Mouse (Mus musculus) midbrain, embryonic 16.5 days (tissue): ENCODE data around the gene Cacna2d4. TPM values are rescaled to one million over a fixed set of nuclear protein-coding genes. Genes with fewer than 3 reads are reported as not detected.
"Not testable (repeated sequence)": the region's sequence is repeated elsewhere in the genome, so short reads cannot be mapped to it uniquely, and the experiment has no call there.

Source experiments
- ATAC-seq: fragments of 200-750 bp; cut with Nextera tagmentation; 2 replicates; pipeline ENCODE4 v1.8.0; 2017; ENCODE audit warnings: moderate TSS enrichment
- H3K27ac ChIP-seq: fragments of 300-500 bp; sonication (generic); 2 replicates; pipeline ENCODE4 v1.5.1; 2014; ENCODE audit warnings: mild to moderate bottlenecking, low read length, mixed read lengths
- H3K27me3 ChIP-seq: fragments of 300-500 bp; sonication (generic); 2 replicates; pipeline ENCODE4 v1.6.1; 2014; ENCODE audit warnings: low read depth, low read length, mixed read lengths; ENCODE audit not compliant: control insufficient read depth, insufficient read depth
- H3K36me3 ChIP-seq: fragments of 300-500 bp; sonication (generic); 2 replicates; pipeline ENCODE4 v1.6.1; 2014; ENCODE audit warnings: mild to moderate bottlenecking, low read length, moderate library complexity, mixed read lengths; ENCODE audit not compliant: control insufficient read depth, insufficient read depth
- H3K4me1 ChIP-seq: fragments of 300-500 bp; sonication (generic); 2 replicates; pipeline ENCODE4 v1.6.1; 2014; ENCODE audit warnings: mild to moderate bottlenecking, low read length, mixed read lengths; ENCODE audit not compliant: control insufficient read depth, insufficient read depth
- H3K4me2 ChIP-seq: fragments of 300-500 bp; sonication (generic); 2 replicates; pipeline ENCODE4 v1.6.1; 2014; ENCODE audit warnings: mild to moderate bottlenecking, low read length, mixed read lengths
- H3K4me3 ChIP-seq: fragments of 300-500 bp; sonication (generic); 2 replicates; pipeline ENCODE4 v1.5.1; 2014; ENCODE audit warnings: low read depth, mild to moderate bottlenecking, low read length, moderate library complexity, mixed read lengths
- H3K9ac ChIP-seq: fragments of 300-500 bp; sonication (generic); 2 replicates; pipeline ENCODE4 v1.6.1; 2014; ENCODE audit warnings: low read depth, low read length, mixed read lengths
- H3K9me3 ChIP-seq: fragments of 300-500 bp; sonication (generic); replicated peaks from 2 replicates; pipeline ENCODE4 v1.6.1; 2014; ENCODE audit warnings: mild to moderate bottlenecking, low read length, mixed read lengths; ENCODE audit not compliant: control insufficient read depth, poor library complexity, severe bottlenecking
- WGBS: fragments of 180-500 bp; shearing (Covaris S2); extraction: QIAGEN DNeasy Blood & Tissue Kit; methylation state at CpG from one replicate; pipeline ENCODE4 v1.1.7; 2014; 5-methylcytosine and 5-hydroxymethylcytosine counted together
- polyA plus RNA-seq: library from polyadenylated mRNA; unstranded; fragments of >200 nt; fragmentation: Nextera tagmentation; extraction: Ambion mirVana; gene quantifications from 2 replicates; pipeline ENCODE4 v1.2.1, GENCODE M21; 2015

The Cacna2d4 gene
- polyA plus RNA-seq, 1 experiment from 2014 or later: 0.63 TPM

DNA sequence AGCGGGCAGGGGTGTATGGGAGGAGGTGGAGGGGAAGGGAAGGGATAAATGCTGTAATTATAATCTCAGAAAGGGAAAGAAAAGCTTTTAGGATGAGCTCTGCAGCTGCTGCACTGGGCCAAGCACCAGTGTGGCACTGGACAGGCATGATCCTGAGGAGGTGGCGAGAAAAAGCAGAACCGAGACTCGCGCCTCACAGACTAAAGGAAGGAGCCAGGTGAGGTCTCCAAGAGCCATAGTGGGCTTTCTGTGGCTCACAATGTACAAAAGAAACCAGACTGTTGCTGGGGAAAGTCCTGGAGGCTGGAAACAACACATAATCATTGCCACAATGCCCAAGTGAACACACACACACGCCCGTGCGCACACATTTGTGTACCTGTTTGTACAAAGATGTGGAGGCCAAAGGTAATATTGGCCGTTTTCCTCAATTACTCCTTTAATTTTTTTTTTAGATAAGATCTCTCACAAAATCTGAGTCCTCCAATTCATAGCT is 114.4 kb downstream of the Cacna2d4 start:
- no peak for ATAC-seq
- Histone ChIP-seq H3K9ac (no peak overlapping the region), H3K9me3 (no peaks in the 10 kb centered on the region), H3K4me1 (no peaks in the 10 kb centered on the region), H3K36me3 (peaks cover 5% of the 10 kb centered on the region; the same call in 1 of the 2 replicates), H3K4me2 (no peak overlapping the region), H3K4me3 (no peak overlapping the region), H3K27me3 (no peaks in the 10 kb centered on the region), H3K27ac (no peak overlapping the region)
- 82% methylated on average over 9 of the region's 9 CpGs for WGBS

DNA sequence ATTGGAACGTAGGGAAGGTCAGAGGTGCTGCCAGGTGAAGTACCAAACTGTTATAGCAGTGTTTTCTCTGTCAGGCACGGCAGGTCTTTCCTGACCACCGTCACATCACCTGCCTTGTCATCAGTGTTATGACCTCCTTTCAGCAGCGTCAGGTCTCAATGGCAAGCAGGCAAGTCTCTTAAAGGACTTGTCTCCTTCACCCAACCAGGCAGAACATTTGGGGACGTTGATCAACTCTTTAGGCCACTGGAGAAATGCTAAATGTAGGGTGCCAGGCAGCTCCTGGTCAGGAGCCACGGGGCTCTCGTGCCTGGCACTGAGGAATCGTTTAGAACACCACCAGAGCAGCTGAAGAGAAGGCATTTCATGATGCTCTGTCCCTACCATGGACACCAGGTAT is 115.3 kb downstream of the Cacna2d4 start:
- 87% methylated on average over 8 of the region's 8 CpGs for WGBS
- Histone ChIP-seq H3K9ac (no peak overlapping the region), H3K4me2 (no peak overlapping the region), H3K27ac (no peak overlapping the region), H3K36me3 (peaks cover 7% of the 10 kb centered on the region), H3K4me3 (no peak overlapping the region), H3K4me1 (no peaks in the 10 kb centered on the region), H3K27me3 (no peaks in the 10 kb centered on the region), H3K9me3 (no peaks in the 10 kb centered on the region)
- ATAC-seq: no peak

DNA sequence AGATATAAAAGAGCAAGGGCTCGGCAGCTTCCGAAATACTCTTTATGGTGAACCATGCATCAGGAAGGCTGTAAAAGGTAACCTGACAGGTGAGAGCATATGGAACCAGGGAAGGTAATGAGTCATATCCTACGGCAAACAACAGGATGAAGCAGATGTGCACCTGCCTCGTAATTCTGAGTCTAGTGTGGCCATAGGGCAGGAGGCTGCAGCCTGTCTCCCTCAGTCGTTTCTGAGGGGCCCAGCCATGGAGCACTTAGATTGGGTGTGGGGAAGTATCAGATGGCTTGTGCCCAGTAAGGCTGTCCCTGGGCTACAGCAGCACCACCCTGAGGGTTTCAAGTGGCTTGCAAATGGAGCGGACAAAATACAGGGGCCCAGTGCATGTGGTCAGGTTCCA is 116.2 kb downstream of the Cacna2d4 start:
- H3K9ac ChIP-seq: no peak overlapping the region
- H3K4me1 ChIP-seq: no peaks in the 10 kb centered on the region
- H3K27me3 ChIP-seq: no peaks in the 10 kb centered on the region
- H3K36me3 ChIP-seq: peaks cover 11% of the 10 kb centered on the region
- no peak overlapping the region for H3K4me2 ChIP-seq
- 91% methylated on average over 6 of the region's 6 CpGs for WGBS
- no peak overlapping the region for H3K4me3 ChIP-seq
- ATAC-seq: no peak
- H3K27ac ChIP-seq: no peak overlapping the region
- H3K9me3 ChIP-seq: no peaks in the 10 kb centered on the region

DNA sequence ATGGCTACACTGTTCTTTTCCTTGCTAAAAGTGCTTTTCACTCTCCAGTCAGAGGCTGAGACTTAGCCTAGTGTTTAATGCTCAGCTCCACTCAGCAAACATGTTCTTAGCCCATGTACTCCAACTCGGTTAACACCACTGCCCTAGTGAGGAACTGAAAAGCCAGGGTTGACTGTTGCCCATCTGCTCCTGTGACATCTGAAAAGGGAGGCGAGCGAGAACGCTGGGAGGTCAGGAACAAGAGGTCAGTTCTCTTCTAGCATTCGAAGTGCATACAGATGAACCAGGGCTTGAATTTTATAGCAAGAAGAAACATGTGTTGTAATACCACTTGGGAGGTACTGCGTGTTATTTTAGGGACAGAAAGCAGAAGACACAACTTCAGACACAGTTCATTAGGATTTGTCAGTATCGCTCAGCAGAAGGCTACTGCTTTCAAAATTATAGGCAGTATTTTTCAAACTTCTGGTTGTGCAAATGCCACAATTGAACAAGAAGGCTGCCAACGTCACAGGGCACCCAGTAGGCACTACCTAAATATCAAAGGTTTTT is 121.8 kb downstream of the Cacna2d4 start:
- WGBS: 88% methylated on average over 8 of the region's 8 CpGs
- Histone ChIP-seq H3K27ac (no peak overlapping the region), H3K27me3 (no peaks in the 10 kb centered on the region), H3K36me3 (peaks cover 20% of the 10 kb centered on the region), H3K9ac (no peak overlapping the region), H3K4me3 (no peak overlapping the region), H3K9me3 (no peaks in the 10 kb centered on the region), H3K4me2 (no peak overlapping the region), H3K4me1 (no peaks in the 10 kb centered on the region)
- no peak for ATAC-seq

DNA sequence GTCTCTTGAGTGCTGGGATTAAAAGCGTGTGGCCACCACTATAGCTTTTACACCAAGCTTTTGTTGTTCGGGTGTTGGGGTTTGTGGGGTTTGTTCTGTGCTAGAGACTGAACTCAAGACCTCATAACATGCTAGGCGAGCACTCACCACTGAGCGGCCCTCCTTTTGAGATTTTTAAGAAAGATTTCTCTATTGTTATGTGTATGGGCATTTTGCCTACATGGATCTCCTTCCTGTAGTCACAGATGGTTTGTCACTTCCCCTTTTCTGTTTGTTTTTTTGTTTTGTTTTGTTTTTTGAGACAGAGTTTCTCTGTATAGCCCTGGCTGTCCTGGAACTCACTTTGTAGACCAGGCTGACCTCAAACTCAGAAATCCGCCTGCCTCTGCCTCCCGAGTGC is 123.9 kb downstream of the Cacna2d4 start:
- not testable (repeated sequence) for H3K4me3 ChIP-seq, H3K9me3 ChIP-seq, ATAC-seq, H3K4me1 ChIP-seq, H3K27me3 ChIP-seq, H3K27ac ChIP-seq, H3K4me2 ChIP-seq, H3K9ac ChIP-seq
- 95% methylated on average over 6 of the region's 6 CpGs for WGBS
- H3K36me3 ChIP-seq: peaks cover 15% of the 10 kb centered on the region

DNA sequence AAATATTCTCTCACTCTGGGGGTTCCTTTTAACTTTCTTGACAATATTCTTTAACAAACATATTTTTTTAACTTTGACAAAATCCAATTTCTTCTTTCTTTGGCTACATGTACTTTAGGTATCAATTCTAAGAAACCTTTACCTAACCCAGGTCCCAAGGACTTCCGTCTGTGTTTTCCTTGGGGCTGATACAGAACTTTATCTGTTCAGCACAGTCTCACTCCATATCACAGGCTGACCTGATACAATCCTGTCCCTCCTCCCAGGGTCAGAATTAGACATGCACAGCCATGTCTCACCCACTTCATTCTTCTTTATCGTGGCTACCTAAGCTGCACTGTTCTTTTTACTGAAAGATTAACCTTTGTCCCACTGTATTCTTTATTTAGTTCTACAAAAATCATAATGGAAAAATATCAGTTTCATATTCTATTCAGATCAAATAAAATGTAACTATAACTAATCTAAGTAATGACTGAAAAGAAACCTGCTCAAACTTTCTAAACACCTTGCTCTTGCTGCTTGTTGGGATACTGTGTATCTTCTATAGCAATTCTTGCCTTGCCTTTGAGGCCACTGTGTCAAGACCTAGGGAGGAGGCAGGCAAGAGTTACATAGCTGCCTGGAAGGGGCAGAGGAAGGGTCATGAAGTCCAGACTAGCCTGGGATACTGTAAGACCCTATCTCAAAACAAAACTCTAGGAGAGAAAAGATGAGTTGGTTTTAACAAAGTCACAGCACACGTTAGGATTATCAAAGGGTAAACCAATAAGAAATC is 124.8 kb downstream of the Cacna2d4 start:
- H3K36me3 ChIP-seq: peaks cover 15% of the 10 kb centered on the region
- no peak overlapping the region for H3K27ac ChIP-seq
- H3K4me2 ChIP-seq: no peak overlapping the region
- ATAC-seq: no peak
- 85% methylated on average over 3 of the region's 3 CpGs for WGBS
- no peak overlapping the region for H3K9ac ChIP-seq
- no peak overlapping the region for H3K4me3 ChIP-seq
- no peaks in the 10 kb centered on the region for H3K27me3 ChIP-seq
- no peaks in the 10 kb centered on the region for H3K4me1 ChIP-seq
- no peaks in the 10 kb centered on the region for H3K9me3 ChIP-seq

DNA sequence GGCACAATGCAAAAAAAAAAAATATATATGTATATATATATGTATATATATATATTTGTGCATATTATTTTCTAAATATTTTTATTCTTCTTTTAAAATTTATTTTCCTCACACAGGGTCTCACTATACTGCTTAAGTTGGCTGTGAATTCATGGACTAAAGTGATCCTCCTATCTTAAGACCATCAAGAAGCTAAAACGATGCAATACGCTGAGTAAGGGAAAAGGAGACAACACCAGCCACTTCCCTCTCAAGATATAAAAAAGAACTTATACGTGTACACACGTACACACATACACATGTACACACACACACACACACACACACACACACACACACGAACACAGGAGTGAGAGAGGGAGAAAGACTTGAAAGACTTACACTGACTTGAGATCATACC is 127.3 kb downstream of the Cacna2d4 start:
- no peak overlapping the region for H3K4me3 ChIP-seq
- H3K27ac ChIP-seq: no peak overlapping the region
- no peaks in the 10 kb centered on the region for H3K4me1 ChIP-seq
- WGBS: 93% methylated on average over 5 of the region's 5 CpGs
- no peak overlapping the region for H3K9ac ChIP-seq
- H3K36me3 ChIP-seq: peaks cover 9% of the 10 kb centered on the region
- no peak overlapping the region for H3K4me2 ChIP-seq
- H3K9me3 ChIP-seq: no peaks in the 10 kb centered on the region
- ATAC-seq: no peak
- H3K27me3 ChIP-seq: no peaks in the 10 kb centered on the region

DNA sequence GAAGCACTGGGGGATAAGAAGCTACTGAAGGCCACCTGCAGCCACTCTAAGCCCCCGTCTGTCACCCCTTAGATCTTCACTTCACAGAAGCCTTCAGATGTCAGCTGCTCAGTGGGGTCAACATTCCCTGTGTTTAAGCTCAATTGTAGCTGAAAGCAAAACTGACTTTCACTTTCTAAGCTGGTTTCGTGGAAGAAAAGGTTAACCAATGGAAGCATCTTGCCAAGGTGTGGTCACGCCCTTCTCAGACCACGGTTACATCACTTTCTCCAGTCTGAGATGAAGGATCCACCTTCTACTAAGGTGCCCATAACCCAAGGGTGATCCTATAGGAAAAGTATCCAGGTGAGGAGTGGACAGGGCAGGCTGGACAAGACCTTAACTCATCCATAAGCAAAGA is 130.5 kb downstream of the Cacna2d4 start:
- 78% methylated on average over 3 of the region's 4 CpGs for WGBS
- H3K4me3 ChIP-seq, H3K36me3 ChIP-seq, H3K4me1 ChIP-seq, ATAC-seq, H3K27me3 ChIP-seq, H3K27ac ChIP-seq, H3K9me3 ChIP-seq, H3K9ac ChIP-seq, H3K4me2 ChIP-seq: not testable (repeated sequence)

DNA sequence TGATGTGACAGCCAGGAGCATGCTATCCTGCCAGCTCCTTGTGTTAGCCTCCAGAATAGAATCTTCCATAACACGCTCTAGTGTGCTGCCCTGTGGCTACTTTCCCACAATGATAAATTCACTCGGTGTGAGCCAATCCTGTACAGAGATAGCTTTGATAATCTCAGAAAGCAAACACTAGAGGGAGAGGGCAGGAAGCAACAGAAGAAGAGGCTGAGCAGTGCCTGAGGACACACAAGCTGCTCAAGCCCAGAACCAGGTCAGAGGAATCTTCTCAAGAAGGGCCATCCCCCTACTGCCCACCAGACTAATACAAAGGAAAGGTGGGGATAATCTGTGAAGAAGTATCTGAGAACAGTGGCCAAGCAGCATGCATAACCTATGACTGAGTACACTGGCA is 131.1 kb downstream of the Cacna2d4 start:
- Histone ChIP-seq H3K27me3 (no peaks in the 10 kb centered on the region), H3K4me1 (no peaks in the 10 kb centered on the region), H3K4me3 (no peak overlapping the region), H3K36me3 (peaks cover 2% of the 10 kb centered on the region; the same call in 1 of the 2 replicates), H3K9me3 (no peaks in the 10 kb centered on the region), H3K27ac (no peak overlapping the region), H3K4me2 (no peak overlapping the region), H3K9ac (no peak overlapping the region)
- 91% methylated on average over 2 of the region's 2 CpGs for WGBS
- ATAC-seq: no peak
